Mouse (Mus musculus) lung, adult 2 months (tissue): ENCODE results near the gene Ntm. TPM values are rescaled to one million over a fixed set of nuclear protein-coding genes. Genes with fewer than 3 reads are reported as not detected.

Experiments used
- DNase-seq: peaks from one replicate; pipeline ENCODE4 v3.0.0; 2022
- H3K4me1 ChIP-seq: fragments of 200-500 bp; 2 replicates; pipeline ENCODE4 v1.6.1; 2011; ENCODE audit warnings: low read length; ENCODE audit not compliant: control insufficient read depth, insufficient read depth
- H3K4me3 ChIP-seq: fragments of 200-500 bp; replicated peaks from 2 replicates; pipeline ENCODE3; 2011; ENCODE audit warnings: low read depth, mild to moderate bottlenecking, control low read depth, low read length; ENCODE audit errors: extremely low read depth
- CTCF ChIP-seq: fragments of 200-500 bp; IDR thresholded peaks from 2 replicates; pipeline ENCODE4 v1.5.1; 2011; ENCODE audit warnings: mild to moderate bottlenecking, low read length, control low read depth; ENCODE audit not compliant: insufficient read depth
- POLR2A ChIP-seq: fragments of 200-500 bp; IDR thresholded peaks from 2 replicates; pipeline ENCODE4 v1.6.1; 2011; ENCODE audit warnings: low read depth, mild to moderate bottlenecking, control low read depth, low read length, borderline replicate concordance; ENCODE audit errors: extremely low read depth
- WGBS: fragments of 180-500 bp; shearing (Covaris S2); methylation state at CpG from one replicate; pipeline ENCODE4 v1.1.7; 2018; 5-methylcytosine and 5-hydroxymethylcytosine counted together
- polyA plus RNA-seq: library from polyadenylated mRNA; depleted of rRNA; stranded (reverse); fragments of >200 nt; gene quantifications from 2 replicates; pipeline ENCODE4 v1.2.3, GENCODE M21; 2012

Ntm gene
- polyA plus RNA-seq, 1 experiment = 1.1 TPM

- DNase-seq = peak; percentile 25
- WGBS = 19% methylated on average over 3 of the region's 3 CpGs
- TF ChIP-seq POLR2A (no peak), CTCF (no peak)
- Histone ChIP-seq H3K4me1 (no peaks in the 10 kb centered on the region), H3K4me3 (no peak overlapping the region)
Measured at GRCm38 (mm10) chr9:29736031-29736430, 226.9 kb downstream of the Ntm start.

GRCm38 (mm10) chr9:29732895-29733294, 230.0 kb downstream of the Ntm start:
- DNase-seq = no peak
- Histone ChIP-seq H3K4me1 (no peaks in the 10 kb centered on the region), H3K4me3 (no peak overlapping the region)
- WGBS = 79% methylated on average over 3 of the region's 3 CpGs
- TF ChIP-seq POLR2A (no peak), CTCF (no peak)

- WGBS = 68% methylated on average over 3 of the region's 3 CpGs
- Histone ChIP-seq H3K4me3 (no peak overlapping the region), H3K4me1 (no peaks in the 10 kb centered on the region)
- DNase-seq = no peak
- TF ChIP-seq POLR2A = no peak
- TF ChIP-seq CTCF = no peak
Measured at GRCm38 (mm10) chr9:29731672-29732071, 231.3 kb downstream of the Ntm start.

- no peak overlapping the region for H3K4me3 ChIP-seq
- no peak for DNase-seq
- H3K4me1 ChIP-seq = no peaks in the 10 kb centered on the region
- WGBS = 69% methylated on average over 19 of the region's 19 CpGs
- TF ChIP-seq CTCF (no peak), POLR2A (no peak)
Measured at GRCm38 (mm10) chr9:29727540-29728432, 235.2 kb downstream of the Ntm start.

- 48% methylated on average over 1 of the region's 1 CpGs for WGBS
- H3K4me1 ChIP-seq = no peaks in the 10 kb centered on the region
Measured at GRCm38 (mm10) chr9:29721461-29721860, 241.5 kb downstream of the Ntm start.

GRCm38 (mm10) chr9:29716795-29717194, 246.1 kb downstream of the Ntm start:
- Histone ChIP-seq H3K4me1 (no peaks in the 10 kb centered on the region), H3K4me3 (no peak overlapping the region)
- WGBS = 51% methylated on average over 2 of the region's 2 CpGs
- TF ChIP-seq POLR2A (no peak), CTCF (no peak)
- DNase-seq = no peak

More at GRCm38 (mm10) chr9:29721461-29721860, 241.5 kb downstream of the Ntm start:
- no peak for DNase-seq
- TF ChIP-seq CTCF (no peak), POLR2A (no peak)
- H3K4me3 ChIP-seq = no peak overlapping the region

GRCm38 (mm10) chr9:29698276-29698675, 264.7 kb downstream of the Ntm start:
- 72% methylated on average over 4 of the region's 4 CpGs for WGBS
- no peaks in the 10 kb centered on the region for H3K4me1 ChIP-seq
- TF ChIP-seq CTCF (no peak), POLR2A (no peak)
- no peak for DNase-seq
- no peak overlapping the region for H3K4me3 ChIP-seq

GRCm38 (mm10) chr9:29694151-29694550, 268.8 kb downstream of the Ntm start:
- no peak for TF ChIP-seq CTCF
- TF ChIP-seq POLR2A = no peak

GRCm38 (mm10) chr9:29691186-29691855, 271.6 kb downstream of the Ntm start:
- DNase-seq = no peak
- Histone ChIP-seq H3K4me3 (no peak overlapping the region), H3K4me1 (no peaks in the 10 kb centered on the region)
- TF ChIP-seq POLR2A = no peak
- no peak for TF ChIP-seq CTCF
- WGBS = 77% methylated on average over 5 of the region's 5 CpGs

More at GRCm38 (mm10) chr9:29694151-29694550, 268.8 kb downstream of the Ntm start:
- WGBS = 56% methylated on average over 2 of the region's 2 CpGs
- H3K4me3 ChIP-seq = no peak overlapping the region
- H3K4me1 ChIP-seq = no peaks in the 10 kb centered on the region
- no peak for DNase-seq
